Mouse (Mus musculus): ENCODE data around the gene Nox4.
"Not testable (repeated sequence)": the region's sequence is repeated elsewhere in the genome, so short reads cannot be mapped to it uniquely, and the experiment has no call there.

Gene Nox4

GRCm38 (mm10) chr7:87371316-87371715 is 125.4 kb downstream of the Nox4 start:
- ATAC-seq (ENCODE audit: low TSS enrichment): no peak

GRCm38 (mm10) chr7:87374322-87374721 is 128.4 kb downstream of the Nox4 start:
- ATAC-seq (ENCODE audit: low TSS enrichment): no peak

DNA sequence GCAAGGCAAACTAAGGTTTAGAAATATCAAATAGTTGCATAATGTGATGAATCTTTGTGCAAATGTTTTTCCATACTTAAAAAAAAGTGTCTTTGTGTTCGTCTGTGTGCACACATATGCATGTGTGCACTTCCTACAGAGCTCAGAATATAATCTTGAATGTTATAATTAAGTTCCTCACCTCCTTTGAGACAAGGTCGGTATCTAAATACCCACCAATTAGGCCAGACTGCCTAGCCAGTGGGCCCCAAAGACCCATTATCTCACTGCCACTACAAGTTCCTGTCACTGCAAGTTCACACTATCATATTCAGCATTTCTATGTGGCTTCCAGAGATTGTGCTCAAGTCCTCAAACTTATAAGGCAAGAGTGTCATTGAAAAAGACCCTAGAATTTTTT is 129.0 kb downstream of the Nox4 start:
- no peak for ATAC-seq (ENCODE audit: low TSS enrichment)

GRCm38 (mm10) chr7:87397023-87397422 is 151.1 kb downstream of the Nox4 start:
- no peak for ATAC-seq (ENCODE audit: low TSS enrichment)

DNA sequence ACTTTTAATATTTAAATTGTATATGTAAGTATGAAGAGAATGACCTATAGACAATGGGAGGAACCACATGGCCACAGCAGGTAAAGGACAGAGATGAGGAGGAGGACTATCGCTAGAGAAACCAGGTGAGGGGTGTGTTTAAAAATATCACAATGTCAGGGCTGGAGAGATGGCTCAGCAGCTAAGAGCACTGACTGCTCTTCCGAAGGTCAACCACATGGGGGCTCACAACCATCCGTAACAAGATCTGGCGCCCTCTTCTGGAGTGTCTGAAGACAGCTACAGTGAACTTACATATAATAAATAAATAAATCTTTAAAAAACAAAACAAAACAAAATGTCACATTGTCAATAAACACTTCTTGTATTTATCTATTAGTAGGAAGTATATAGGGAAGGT is 165.5 kb downstream of the Nox4 start:
- not testable (repeated sequence) for ATAC-seq (ENCODE audit: low TSS enrichment)

- no peak for ATAC-seq (ENCODE audit: low TSS enrichment)
Observed at GRCm38 (mm10) chr7:87413271-87413670, 167.4 kb downstream of the Nox4 start.
